Mouse (Mus musculus): Measurements from ENCODE around the gene Tcaf3. TPM values are rescaled to one million over a fixed set of nuclear protein-coding genes. Genes with fewer than 3 reads are reported as not detected.

The Tcaf3 gene
- total RNA-seq (2021), result not detected

- no peak for DNase-seq (ENCODE audit: low spot score)
- intact Hi-C loops (cut with DNase I), result no loop called here
Observed at GRCm38 (mm10) chr6:42597592-42597991, at the start of gene Tcaf3. Gene Tcaf3 (minus strand): TSS chr6:42597692.

GRCm38 (mm10) chr6:42644912-42645549, 47.5 kb upstream of the Tcaf3 start, which contains the start of gene Tcaf2:
Gene Tcaf2 (minus strand): TSS chr6:42645254.
- intact Hi-C loops (cut with DNase I), result loop anchor here (5.0 kb wide), 1 partner anchor 47 kb away; no protein-coding TSS in a partner anchor
- DNase-seq (ENCODE audit: low spot score), result peak; percentile 87

- intact Hi-C loops (cut with DNase I), result no loop called here
- DNase-seq (ENCODE audit: low spot score), result no peak
Observed at GRCm38 (mm10) chr6:42634393-42634792, 36.9 kb upstream of the Tcaf3 start.

- intact Hi-C loops (cut with DNase I), result no loop called here
- DNase-seq (ENCODE audit: low spot score), result no peak
Observed at GRCm38 (mm10) chr6:42631395-42631794, 33.9 kb upstream of the Tcaf3 start.

- intact Hi-C loops (cut with DNase I), result loop anchor here (10.0 kb wide), 1 partner anchor 248 kb away; no protein-coding TSS in a partner anchor
- no peak for DNase-seq (ENCODE audit: low spot score)
Observed at GRCm38 (mm10) chr6:42616904-42617303, 19.4 kb upstream of the Tcaf3 start.

GRCm38 (mm10) chr6:42612218-42612617, 14.7 kb upstream of the Tcaf3 start:
- DNase-seq (ENCODE audit: low spot score), result no peak
- intact Hi-C loops (cut with DNase I), result loop anchor here (10.0 kb wide), 1 partner anchor 253 kb away; no protein-coding TSS in a partner anchor

GRCm38 (mm10) chr6:42610954-42611522, 13.5 kb upstream of the Tcaf3 start:
- no peak for DNase-seq (ENCODE audit: low spot score)
- intact Hi-C loops (cut with DNase I), result loop anchor here (10.0 kb wide), 1 partner anchor 254 kb away; no protein-coding TSS in a partner anchor

- intact Hi-C loops (cut with DNase I), result no loop called here
- no peak for DNase-seq (ENCODE audit: low spot score)
Observed at GRCm38 (mm10) chr6:42593138-42593882, 4.2 kb downstream of the Tcaf3 start.

- no peak for DNase-seq (ENCODE audit: low spot score)
- intact Hi-C loops (cut with DNase I), result no loop called here
Observed at GRCm38 (mm10) chr6:42586569-42586968, 10.9 kb downstream of the Tcaf3 start.

GRCm38 (mm10) chr6:42583488-42583872, 14.0 kb downstream of the Tcaf3 start:
- no peak for DNase-seq (ENCODE audit: low spot score)
- intact Hi-C loops (cut with DNase I), result loop anchor here (1.0 to 5.0 kb wide), 5 partner anchors 45 to 822 kb away; partner anchors contain the start of gene Zyx

GRCm38 (mm10) chr6:42582741-42583487, 14.6 kb downstream of the Tcaf3 start:
- intact Hi-C loops (cut with DNase I), result loop anchor here (1.0 to 5.0 kb wide), 5 partner anchors 44 to 822 kb away; partner anchors contain the start of gene Zyx
- DNase-seq (ENCODE audit: low spot score), result no peak

- DNase-seq (ENCODE audit: low spot score), result no peak
- intact Hi-C loops (cut with DNase I), result no loop called here
Observed at GRCm38 (mm10) chr6:42578678-42579077, 18.8 kb downstream of the Tcaf3 start.

- no peak for DNase-seq (ENCODE audit: low spot score)
- intact Hi-C loops (cut with DNase I), result no loop called here
Observed at GRCm38 (mm10) chr6:42577433-42577832, 20.1 kb downstream of the Tcaf3 start.

- intact Hi-C loops (cut with DNase I), result no loop called here
- DNase-seq (ENCODE audit: low spot score), result no peak
Observed at GRCm38 (mm10) chr6:42568205-42568604, 29.3 kb downstream of the Tcaf3 start.

- no peak for DNase-seq (ENCODE audit: low spot score)
- intact Hi-C loops (cut with DNase I), result no loop called here
Observed at GRCm38 (mm10) chr6:42566076-42566598, 31.4 kb downstream of the Tcaf3 start.

- intact Hi-C loops (cut with DNase I), result no loop called here
- no peak for DNase-seq (ENCODE audit: low spot score)
Observed at GRCm38 (mm10) chr6:42562280-42562679, 35.2 kb downstream of the Tcaf3 start.

GRCm38 (mm10) chr6:42560885-42561284, 36.6 kb downstream of the Tcaf3 start:
- no peak for DNase-seq (ENCODE audit: low spot score)
- intact Hi-C loops (cut with DNase I), result no loop called here

- intact Hi-C loops (cut with DNase I), result no loop called here
- DNase-seq (ENCODE audit: low spot score), result no peak
Observed at GRCm38 (mm10) chr6:42558641-42559040, 38.9 kb downstream of the Tcaf3 start.

- DNase-seq (ENCODE audit: low spot score), result no peak
- intact Hi-C loops (cut with DNase I), result loop anchor here (10.0 kb wide), 1 partner anchor 717 kb away; the partner anchor contains the start of gene Arhgef5
Observed at GRCm38 (mm10) chr6:42547461-42547860, 50.0 kb downstream of the Tcaf3 start, which contains the start of gene Olfr455. Gene Olfr455 (minus strand): TSS chr6:42547587.
